Mouse (Mus musculus) lung, postnatal 0 days (tissue): ENCODE measurements around the gene Mbd3l2. TPM values are rescaled to one million over a fixed set of nuclear protein-coding genes. Genes with fewer than 3 reads are reported as not detected.
A peak's percentile ranks its signal among the peaks of the same experiment; 100 is the strongest.
"Not testable (repeated sequence)": the region's sequence is repeated elsewhere in the genome, so short reads cannot be mapped to it uniquely, and the experiment has no call there.

Experiments
- ATAC-seq: fragments of 200-750 bp; cut with Nextera tagmentation; 2 replicates; pipeline ENCODE4 v1.8.0; 2017; ENCODE audit warnings: moderate library complexity
- DNase-seq: peaks from one replicate; pipeline ENCODE4 v3.0.0-alpha.2; 2016; ENCODE audit warnings: low spot score
- H3K27ac ChIP-seq: fragments of 300-500 bp; sonication (generic); 2 replicates; pipeline ENCODE4 v1.5.1; 2014; ENCODE audit warnings: antibody characterized with exemption, mild to moderate bottlenecking, low read length, mixed read lengths
- H3K27me3 ChIP-seq: fragments of 300-500 bp; sonication (generic); replicated peaks from 2 replicates; pipeline ENCODE4 v1.6.1; 2014; ENCODE audit warnings: low read length, mixed read lengths; ENCODE audit not compliant: insufficient read depth
- H3K36me3 ChIP-seq: fragments of 300-500 bp; sonication (generic); 2 replicates; pipeline ENCODE4 v1.6.1; 2014; ENCODE audit warnings: low read length, mixed read lengths; ENCODE audit not compliant: insufficient read depth
- H3K4me1 ChIP-seq: fragments of 300-500 bp; sonication (generic); 2 replicates; pipeline ENCODE4 v1.6.1; 2014; ENCODE audit warnings: antibody characterized with exemption, low read depth, low read length, mixed read lengths; ENCODE audit not compliant: insufficient read depth
- H3K4me2 ChIP-seq: fragments of 300-500 bp; sonication (generic); replicated peaks from 2 replicates; pipeline ENCODE4 v1.6.1; 2014; ENCODE audit warnings: low read depth, mild to moderate bottlenecking, low read length, moderate library complexity, mixed read lengths
- H3K4me3 ChIP-seq: fragments of 300-500 bp; sonication (generic); 2 replicates; pipeline ENCODE4 v1.5.1; 2014; ENCODE audit warnings: low read depth, low read length
- H3K9ac ChIP-seq: fragments of 300-500 bp; sonication (generic); replicated peaks from 2 replicates; pipeline ENCODE4 v1.6.1; 2014; ENCODE audit warnings: low read depth, mild to moderate bottlenecking
- H3K9me3 ChIP-seq: fragments of 300-500 bp; sonication (generic); 2 replicates; pipeline ENCODE4 v1.6.1; 2016; ENCODE audit warnings: low read length, mixed read lengths
- CTCF ChIP-seq: IDR thresholded peaks from 2 replicates; pipeline ENCODE4 v1.5.1; 2016; ENCODE audit warnings: antibody characterized with exemption, mild to moderate bottlenecking
- EP300 ChIP-seq: IDR thresholded peaks from 2 replicates; pipeline ENCODE4 v1.6.1; 2016; ENCODE audit warnings: antibody characterized with exemption, mild to moderate bottlenecking, control low read depth
- WGBS: fragments of 180-500 bp; shearing (Covaris S2); extraction: QIAGEN DNeasy Blood & Tissue Kit; methylation state at CpG from one replicate; pipeline ENCODE4 v1.1.7; 2014; 5-methylcytosine and 5-hydroxymethylcytosine counted together
- polyA plus RNA-seq: library from polyadenylated mRNA; unstranded; fragments of >200 nt; fragmentation: Nextera tagmentation; extraction: Ambion mirVana; gene quantifications from 2 replicates; pipeline ENCODE4 v1.2.1, GENCODE M21; 2015

The Mbd3l2 gene
- polyA plus RNA-seq = not detected in 2 replicates

DNA sequence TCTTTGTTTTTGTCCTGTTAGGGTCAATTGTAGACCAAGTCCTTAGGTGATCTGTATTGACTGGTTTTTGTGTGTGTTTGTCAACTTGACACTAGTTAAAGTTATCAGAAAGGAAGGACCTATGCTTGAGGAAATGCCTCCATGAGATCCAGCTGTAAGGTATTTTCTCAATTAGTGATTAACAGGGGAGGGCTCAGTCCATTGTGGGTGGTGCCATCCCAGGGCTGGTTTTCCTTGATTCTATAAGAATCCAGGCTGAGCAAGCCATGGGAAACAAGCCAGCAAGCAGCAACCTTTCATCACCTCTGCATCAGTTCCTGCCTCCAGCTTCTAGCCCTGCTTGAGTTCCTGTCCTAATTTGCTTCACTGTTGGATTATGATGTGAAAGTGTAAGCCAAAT lies at the start of gene Mbd3l2:
Mbd3l2 (plus strand) TSS at position 301 of the 400 bp plus-strand sequence.
- TF ChIP-seq CTCF = no peak
- Histone ChIP-seq H3K4me1 (no peaks in the 10 kb centered on the region), H3K27me3 (no peaks in the 10 kb centered on the region), H3K9me3 (no peaks in the 10 kb centered on the region), H3K4me2 (no peak within 1 kb of the TSS), H3K36me3 (no peaks in the 10 kb centered on the region), H3K27ac (no peak within 1 kb of the TSS), H3K4me3 (no peak within 1 kb of the TSS), H3K9ac (no peak within 1 kb of the TSS)
- ATAC-seq (no peak), DNase-seq (no peak)

DNA sequence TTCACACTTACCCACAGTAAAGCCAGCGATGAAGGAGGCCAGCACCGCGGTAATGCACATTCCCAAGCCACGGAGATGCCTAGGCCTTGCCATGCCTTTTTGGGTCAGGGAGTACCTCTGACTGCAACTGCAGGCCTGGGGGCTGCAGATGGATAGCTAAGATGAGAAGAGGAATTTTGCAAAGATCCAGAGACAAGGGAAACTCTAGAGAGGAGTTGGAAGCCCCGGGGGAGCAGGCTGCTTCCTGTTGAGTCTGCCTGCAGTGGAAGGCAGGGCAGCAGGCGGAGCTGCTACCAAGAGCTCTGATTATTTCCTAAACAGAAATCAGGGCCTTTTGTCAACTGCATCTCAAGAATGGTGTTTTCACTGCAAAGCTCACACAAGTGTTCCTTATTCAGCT lies 44.7 kb upstream of the Mbd3l2 start:
- H3K4me3 ChIP-seq = no peak overlapping the region
- WGBS = 21% methylated on average over 6 of the region's 6 CpGs
- no peak overlapping the region for H3K27ac ChIP-seq
- TF ChIP-seq EP300 (no peak), CTCF (no peak)
- no peaks in the 10 kb centered on the region for H3K36me3 ChIP-seq
- ATAC-seq (no peak), DNase-seq (no peak)
- H3K9ac ChIP-seq = 0 out of 2 replicates have a peak overlapping the region, but pooled peaks have one; percentile 12
- H3K4me1 ChIP-seq = no peaks in the 10 kb centered on the region
- no peaks in the 10 kb centered on the region for H3K9me3 ChIP-seq
- H3K27me3 ChIP-seq = no peaks in the 10 kb centered on the region
- 0 out of 2 replicates have a peak overlapping the region, but pooled peaks have one; percentile 17 for H3K4me2 ChIP-seq

DNA sequence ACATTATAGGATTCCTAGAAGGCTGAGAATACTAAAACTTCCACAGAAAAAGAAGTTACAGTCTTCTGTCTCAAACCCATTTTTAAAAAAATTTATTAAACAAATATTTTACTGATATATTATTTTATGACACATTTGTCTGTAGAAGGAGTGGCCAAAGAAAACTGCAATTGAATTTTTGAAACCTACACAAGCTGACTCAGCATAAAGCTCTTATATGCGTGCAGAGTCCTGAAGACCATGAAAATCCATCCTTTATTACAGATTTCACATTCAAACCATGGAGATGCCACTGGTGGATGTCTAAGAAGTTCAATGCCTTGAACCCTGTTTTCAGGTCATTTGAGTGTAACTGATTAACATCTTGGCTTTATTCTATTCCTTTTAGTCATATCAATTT lies 30.8 kb upstream of the Mbd3l2 start:
- ATAC-seq (no peak), DNase-seq (no peak)
- no peak overlapping the region for H3K4me2 ChIP-seq
- TF ChIP-seq EP300 = no peak
- no peak for TF ChIP-seq CTCF
- no peaks in the 10 kb centered on the region for H3K36me3 ChIP-seq
- H3K9ac ChIP-seq = no peak overlapping the region
- 76% methylated on average over 1 of the region's 1 CpGs for WGBS
- no peaks in the 10 kb centered on the region for H3K4me1 ChIP-seq
- H3K9me3 ChIP-seq = no peaks in the 10 kb centered on the region
- H3K4me3 ChIP-seq = no peak overlapping the region
- no peak overlapping the region for H3K27ac ChIP-seq
- no peaks in the 10 kb centered on the region for H3K27me3 ChIP-seq

DNA sequence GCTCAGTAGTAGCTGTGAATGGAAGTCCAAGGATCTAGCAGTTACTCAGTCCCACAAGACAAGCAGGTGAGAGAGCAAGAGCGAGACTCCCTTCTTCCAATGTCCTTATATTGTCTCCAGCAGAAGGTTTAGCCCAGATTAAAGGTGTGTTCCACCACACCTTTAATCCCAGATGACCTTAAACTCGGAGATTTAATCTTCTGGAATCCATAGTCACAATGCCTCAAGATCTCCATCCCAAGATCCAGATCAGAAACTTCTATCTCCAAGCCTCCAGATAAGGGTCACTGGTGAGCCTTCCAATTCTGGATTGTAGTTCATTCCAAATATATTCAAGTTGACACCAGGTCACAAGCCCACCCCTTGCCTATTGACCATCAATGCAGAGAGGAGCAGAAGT lies 27.6 kb upstream of the Mbd3l2 start, which contains the start of gene Naalad2:
Naalad2 (minus strand) TSS at position 101 of the 400 bp plus-strand sequence.
- DNase-seq, H3K9ac ChIP-seq, H3K4me1 ChIP-seq, H3K27me3 ChIP-seq, H3K9me3 ChIP-seq, H3K4me2 ChIP-seq, H3K4me3 ChIP-seq, ATAC-seq, H3K36me3 ChIP-seq, H3K27ac ChIP-seq: not testable (repeated sequence)
- WGBS = 55% methylated on average over 2 of the region's 2 CpGs

DNA sequence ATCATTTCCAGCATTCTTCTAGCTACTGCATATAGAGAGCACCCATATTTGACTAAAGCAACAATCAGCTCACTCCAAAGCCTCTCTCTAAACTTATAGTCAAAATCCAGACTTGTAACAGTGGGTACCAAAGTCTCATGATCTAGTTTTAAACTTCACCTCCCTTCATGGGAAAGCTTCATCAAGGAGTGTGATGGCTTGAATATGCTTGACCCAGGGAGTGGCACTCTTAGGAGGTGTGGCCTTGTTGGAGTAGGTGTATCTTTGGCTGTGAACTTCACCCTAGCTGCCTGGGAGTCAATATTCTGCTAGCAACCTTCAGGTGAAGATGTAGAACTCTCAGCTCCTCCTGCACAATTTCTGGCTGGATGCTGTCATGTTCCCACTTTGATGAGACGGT lies 26.3 kb upstream of the Mbd3l2 start, which contains the start of gene Ubtfl1:
Ubtfl1 (plus strand) TSS at position 301 of the 400 bp plus-strand sequence.
- Histone ChIP-seq H3K27ac (no peak within 1 kb of the TSS), H3K27me3 (no peaks in the 10 kb centered on the region), H3K4me2 (no peak within 1 kb of the TSS), H3K9ac (no peak within 1 kb of the TSS), H3K9me3 (no peaks in the 10 kb centered on the region), H3K4me1 (no peaks in the 10 kb centered on the region), H3K4me3 (no peak within 1 kb of the TSS), H3K36me3 (no peaks in the 10 kb centered on the region)
- no peak for TF ChIP-seq CTCF
- DNase-seq = no peak
- WGBS = 60% methylated on average over 1 of the region's 1 CpGs
- no peak for ATAC-seq

DNA sequence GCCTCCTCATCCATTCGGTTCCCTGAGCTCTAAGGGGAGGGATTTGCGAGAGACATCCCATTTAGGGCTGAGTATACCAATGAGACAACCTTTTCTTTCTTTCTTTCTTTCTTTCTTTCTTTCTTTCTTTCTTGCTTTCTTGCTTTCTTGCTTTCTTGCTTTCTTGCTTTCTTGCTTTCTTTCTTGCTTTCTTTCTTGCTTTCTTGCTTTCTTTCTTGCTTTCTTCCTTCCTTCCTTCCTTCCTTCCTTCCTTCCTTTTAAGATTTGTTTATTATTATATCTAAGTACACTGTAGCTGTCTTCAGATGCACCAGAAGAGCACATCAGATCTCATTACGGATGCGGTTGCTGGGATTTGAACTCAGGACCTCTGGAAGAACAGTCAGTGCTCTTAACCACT lies 18.1 kb upstream of the Mbd3l2 start:
- not testable (repeated sequence) for H3K4me2 ChIP-seq, H3K4me3 ChIP-seq, H3K9ac ChIP-seq, DNase-seq, H3K9me3 ChIP-seq, H3K27ac ChIP-seq, H3K4me1 ChIP-seq, H3K27me3 ChIP-seq, H3K36me3 ChIP-seq, ATAC-seq
- 76% methylated on average over 4 of the region's 4 CpGs for WGBS

DNA sequence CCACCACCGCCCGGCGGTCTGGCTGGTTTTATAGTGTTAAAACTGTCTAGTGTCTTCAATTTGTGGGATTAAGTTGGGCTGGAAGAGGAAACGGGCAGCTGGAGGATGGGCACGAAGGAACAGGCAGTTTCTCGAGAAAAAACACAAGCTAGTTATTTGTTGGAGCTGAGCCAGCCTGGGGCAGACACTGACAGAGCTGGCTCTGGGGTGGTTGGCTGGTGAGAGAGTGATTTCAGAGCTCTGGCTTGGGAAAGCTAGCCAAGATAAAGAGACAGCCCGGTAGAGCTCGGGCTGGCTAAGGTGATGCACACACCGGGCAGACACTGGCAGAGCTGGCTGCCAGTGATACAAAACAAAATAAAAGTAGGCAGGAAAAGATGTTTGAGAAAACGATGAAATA lies 1.2 kb downstream of the Mbd3l2 start:
- TF ChIP-seq CTCF (no peak), EP300 (no peak)
- Histone ChIP-seq H3K4me1 (no peaks in the 10 kb centered on the region), H3K9ac (no peak overlapping the region), H3K27ac (no peak overlapping the region), H3K9me3 (no peaks in the 10 kb centered on the region), H3K27me3 (no peaks in the 10 kb centered on the region), H3K4me3 (no peak overlapping the region), H3K4me2 (no peak overlapping the region), H3K36me3 (no peaks in the 10 kb centered on the region)
- DNase-seq = no peak
- no peak for ATAC-seq
- WGBS = 74% methylated on average over 10 of the region's 10 CpGs
